Mouse (Mus musculus) myocyte (in vitro differentiated cells): ENCODE data around the gene Inka2. TPM values are rescaled to one million over a fixed set of nuclear protein-coding genes. Genes with fewer than 3 reads are reported as not detected.

Experiments
- H3K27me3 ChIP-seq: one replicate; pipeline ENCODE4 v1.6.1; 2011; ENCODE audit not compliant: control insufficient read depth, insufficient read depth, insufficient read length
- H3K36me3 ChIP-seq: one replicate; pipeline ENCODE4 v1.6.1; 2011; ENCODE audit not compliant: control insufficient read depth, insufficient read depth
- H3K4me2 ChIP-seq: one replicate; pipeline ENCODE4 v1.6.1; 2011; ENCODE audit warnings: low read depth, control low read depth
- H3K4me3 ChIP-seq: one replicate; pipeline ENCODE4 v1.5.1; 2011; ENCODE audit warnings: mild to moderate bottlenecking, control low read depth, moderate library complexity
- H3K79me2 ChIP-seq: one replicate; pipeline ENCODE4 v1.6.1; 2011; ENCODE audit not compliant: control insufficient read depth, insufficient read depth
- H3ac ChIP-seq: one replicate; pipeline ENCODE4 v1.6.1; 2011; ENCODE audit not compliant: control insufficient read depth, insufficient read length
- CEBPB ChIP-seq: IDR thresholded peaks from 2 replicates; pipeline ENCODE4 v1.6.1; 2011; ENCODE audit warnings: mild to moderate bottlenecking, moderate library complexity; ENCODE audit not compliant: poor library complexity, insufficient read depth, severe bottlenecking
- E2F4 ChIP-seq: IDR thresholded peaks from one replicate; pipeline ENCODE4 v1.6.1; 2011; ENCODE audit warnings: mild to moderate bottlenecking, control low read depth, moderate library complexity; ENCODE audit not compliant: insufficient read depth
- MAX ChIP-seq: IDR thresholded peaks from one replicate; pipeline ENCODE4 v1.6.1; 2011; ENCODE audit warnings: low read depth, mild to moderate bottlenecking, control low read depth
- MYOD1 ChIP-seq, 3 experiments: IDR thresholded peaks; one replicate each; pipeline ENCODE4 v1.6.1; 2011; ENCODE audit warnings: control low read depth in 2 of 3, low read depth in 2 of 3, mild to moderate bottlenecking in 2 of 3, moderate library complexity in 1 of 3; ENCODE audit not compliant: insufficient read length in 2 of 3, control insufficient read depth in 1 of 3
- MYOG ChIP-seq, 3 experiments: IDR thresholded peaks; one replicate each; pipeline ENCODE4 v1.6.1; 2011; ENCODE audit warnings: control low read depth in 2 of 3, low read depth in 2 of 3, mild to moderate bottlenecking in 2 of 3; ENCODE audit not compliant: insufficient read length in 2 of 3, control insufficient read depth in 1 of 3, insufficient read depth in 1 of 3
- POLR2A ChIP-seq: IDR thresholded peaks from one replicate; pipeline ENCODE4 v1.6.1; 2011; ENCODE audit warnings: low read depth, mild to moderate bottlenecking, control low read depth, moderate library complexity; ENCODE audit not compliant: insufficient read length
- POLR2AphosphoS2 ChIP-seq: IDR thresholded peaks from one replicate; pipeline ENCODE4 v1.6.1; 2011; ENCODE audit warnings: low read depth, control low read depth; ENCODE audit not compliant: insufficient read length
- REST ChIP-seq: IDR thresholded peaks from one replicate; pipeline ENCODE4 v1.6.1; 2011; ENCODE audit warnings: mild to moderate bottlenecking, control low read depth, moderate library complexity; ENCODE audit not compliant: insufficient read depth, insufficient read length
- SRF ChIP-seq: IDR thresholded peaks from one replicate; pipeline ENCODE4 v1.6.1; 2011; ENCODE audit warnings: low read depth; ENCODE audit not compliant: control insufficient read depth, insufficient read length
- TCF12 ChIP-seq: IDR thresholded peaks from one replicate; pipeline ENCODE4 v1.6.1; 2011; ENCODE audit warnings: mild to moderate bottlenecking, control low read depth; ENCODE audit not compliant: poor library complexity, insufficient read depth, severe bottlenecking
- TCF3 ChIP-seq: IDR thresholded peaks from one replicate; pipeline ENCODE4 v1.6.1; 2011; ENCODE audit warnings: low read depth, control low read depth; ENCODE audit not compliant: insufficient read length
- USF1 ChIP-seq: IDR thresholded peaks from one replicate; pipeline ENCODE4 v1.6.1; 2011; ENCODE audit warnings: low read depth, mild to moderate bottlenecking, control low read depth, moderate library complexity
- polyA plus RNA-seq: library from polyadenylated mRNA; unstranded; fragments of >200 nt; fragmentation: generic; extraction: Trizol; gene quantifications from one replicate; pipeline ENCODE4 v1.2.1, GENCODE M21; 2012; ENCODE audit warnings: missing spikeins

Gene Inka2
- polyA plus RNA-seq, 1 experiment: 5.1 TPM

- TF ChIP-seq MAX (no peak), POLR2AphosphoS2 (no peak)
These were observed 33.3 kb downstream of the Inka2 start for GRCm38 (mm10) chr3:105737666-105738065.

GRCm38 (mm10) chr3:105746542-105746941 is 42.1 kb downstream of the Inka2 start:
- Histone ChIP-seq H3K27me3 (no peaks in the 10 kb centered on the region), H3K36me3 (no peaks in the 10 kb centered on the region), H3ac (no peak overlapping the region), H3K79me2 (peaks cover 10% of the 10 kb centered on the region), H3K4me3 (no peak overlapping the region), H3K4me2 (no peak overlapping the region)
- TF ChIP-seq TCF3 (no peak), POLR2AphosphoS2 (no peak), POLR2A (no peak), E2F4 (no peak)

More at GRCm38 (mm10) chr3:105737666-105738065, 33.3 kb downstream of the Inka2 start:
- no peak overlapping the region for H3K4me3 ChIP-seq
- H3ac ChIP-seq: no peak overlapping the region
- H3K27me3 ChIP-seq: no peaks in the 10 kb centered on the region
- no peaks in the 10 kb centered on the region for H3K79me2 ChIP-seq
- no peak overlapping the region for H3K4me2 ChIP-seq
- H3K36me3 ChIP-seq: peaks cover 29% of the 10 kb centered on the region

- H3ac ChIP-seq: no peak overlapping the region
- H3K4me2 ChIP-seq: no peak overlapping the region
- peaks cover 38% of the 10 kb centered on the region for H3K79me2 ChIP-seq
- no peak overlapping the region for H3K4me3 ChIP-seq
- no peak for TF ChIP-seq POLR2AphosphoS2
- no peaks in the 10 kb centered on the region for H3K27me3 ChIP-seq
- no peaks in the 10 kb centered on the region for H3K36me3 ChIP-seq
These were observed 46.4 kb downstream of the Inka2 start for GRCm38 (mm10) chr3:105750810-105751209.

- Histone ChIP-seq H3ac (no peak overlapping the region), H3K36me3 (no peaks in the 10 kb centered on the region), H3K79me2 (peaks cover 68% of the 10 kb centered on the region), H3K4me2 (no peak overlapping the region), H3K4me3 (no peak overlapping the region), H3K27me3 (no peaks in the 10 kb centered on the region)
- no peak for TF ChIP-seq POLR2AphosphoS2
- no peak for TF ChIP-seq TCF12
- TF ChIP-seq SRF: no peak
- TF ChIP-seq MYOD1 (IDR thresholded peaks at IDR 0.05; ENCODE audit: control insufficient read depth in 1 of 3, insufficient read length in 2 of 3, low read depth in 2 of 3): no peak
- no peak for TF ChIP-seq CEBPB
- TF ChIP-seq POLR2A: no peak
- no peak for TF ChIP-seq USF1
- TF ChIP-seq MYOG (IDR thresholded peaks at IDR 0.05; ENCODE audit: control insufficient read depth in 1 of 3, insufficient read depth in 1 of 3, insufficient read length in 2 of 3, low read depth in 2 of 3): no peak
- TF ChIP-seq REST: no peak
- no peak for TF ChIP-seq E2F4
- no peak for TF ChIP-seq TCF3
- TF ChIP-seq MAX: no peak
These were observed 49.8 kb downstream of the Inka2 start for GRCm38 (mm10) chr3:105754184-105754583.

- TF ChIP-seq MAX (no peak), MYOD1 (IDR thresholded peaks at IDR 0.05; ENCODE audit: control insufficient read depth in 1 of 3, insufficient read length in 2 of 3, low read depth in 2 of 3) (no peak), REST (no peak), USF1 (no peak), POLR2A (no peak), SRF (no peak)
- Histone ChIP-seq H3K36me3 (no peaks in the 10 kb centered on the region), H3K4me2 (no peak overlapping the region), H3K27me3 (no peaks in the 10 kb centered on the region), H3ac (no peak overlapping the region), H3K4me3 (no peak overlapping the region), H3K79me2 (peaks cover 76% of the 10 kb centered on the region)
These were observed 50.7 kb downstream of the Inka2 start for GRCm38 (mm10) chr3:105755123-105755522.

GRCm38 (mm10) chr3:105756505-105756904 is 52.1 kb downstream of the Inka2 start:
- Histone ChIP-seq H3K4me2 (no peak overlapping the region), H3K36me3 (no peaks in the 10 kb centered on the region), H3ac (no peak overlapping the region), H3K4me3 (no peak overlapping the region), H3K27me3 (no peaks in the 10 kb centered on the region), H3K79me2 (peaks cover 84% of the 10 kb centered on the region)
- TF ChIP-seq TCF12 (no peak), SRF (no peak), POLR2AphosphoS2 (no peak)
